Mouse (Mus musculus) limb, embryonic 12.5 days (tissue): ENCODE results near the gene Ksr1. TPM values are rescaled to one million over a fixed set of nuclear protein-coding genes. Genes with fewer than 3 reads are reported as not detected.
"Not testable (repeated sequence)": the region's sequence is repeated elsewhere in the genome, so short reads cannot be mapped to it uniquely, and the experiment has no call there.

ENCODE experiments used
- ATAC-seq: fragments of 200-750 bp; cut with Nextera tagmentation; 2 replicates; pipeline ENCODE4 v1.8.0; 2017; ENCODE audit warnings: low read depth, moderate TSS enrichment; ENCODE audit not compliant: insufficient number of reproducible peaks, insufficient read depth, low FRiP score, low TSS enrichment
- H3K27ac ChIP-seq: fragments of 300-500 bp; sonication (generic); 2 replicates; pipeline ENCODE4 v1.5.1; 2016; ENCODE audit warnings: mild to moderate bottlenecking, moderate library complexity
- H3K27me3 ChIP-seq: fragments of 300-500 bp; sonication (generic); 2 replicates; pipeline ENCODE4 v1.6.1; 2016; ENCODE audit warnings: mild to moderate bottlenecking, moderate library complexity
- H3K36me3 ChIP-seq: fragments of 300-500 bp; sonication (generic); 2 replicates; pipeline ENCODE4 v1.6.1; 2016; ENCODE audit warnings: mild to moderate bottlenecking, moderate library complexity
- H3K4me1 ChIP-seq: fragments of 300-500 bp; sonication (generic); replicated peaks from 2 replicates; pipeline ENCODE4 v1.6.1; 2016
- H3K4me2 ChIP-seq: fragments of 300-500 bp; sonication (generic); 2 replicates; pipeline ENCODE4 v1.6.1; 2016; ENCODE audit warnings: mild to moderate bottlenecking, moderate library complexity
- H3K4me3 ChIP-seq: fragments of 300-500 bp; sonication (generic); replicated peaks from 2 replicates; pipeline ENCODE4 v1.5.1; 2016; ENCODE audit warnings: mild to moderate bottlenecking
- H3K9ac ChIP-seq: fragments of 300-500 bp; sonication (generic); replicated peaks from 2 replicates; pipeline ENCODE4 v1.6.1; 2016; ENCODE audit warnings: mild to moderate bottlenecking, moderate library complexity
- H3K9me3 ChIP-seq: fragments of 300-500 bp; sonication (generic); 2 replicates; pipeline ENCODE4 v1.6.1; 2016; ENCODE audit warnings: mild to moderate bottlenecking, moderate library complexity
- WGBS: fragments of 180-500 bp; shearing (Covaris S2); methylation state at CpG from one replicate; pipeline ENCODE4 v1.1.7; 2016; 5-methylcytosine and 5-hydroxymethylcytosine counted together
- polyA plus RNA-seq: library from polyadenylated mRNA; unstranded; fragments of >200 nt; fragmentation: Nextera tagmentation; extraction: Ambion mirVana; gene quantifications from 2 replicates; pipeline ENCODE4 v1.2.1, GENCODE M21; 2016

Gene Ksr1
- polyA plus RNA-seq, 1 experiment from 2014 or later: 4.3 TPM

DNA sequence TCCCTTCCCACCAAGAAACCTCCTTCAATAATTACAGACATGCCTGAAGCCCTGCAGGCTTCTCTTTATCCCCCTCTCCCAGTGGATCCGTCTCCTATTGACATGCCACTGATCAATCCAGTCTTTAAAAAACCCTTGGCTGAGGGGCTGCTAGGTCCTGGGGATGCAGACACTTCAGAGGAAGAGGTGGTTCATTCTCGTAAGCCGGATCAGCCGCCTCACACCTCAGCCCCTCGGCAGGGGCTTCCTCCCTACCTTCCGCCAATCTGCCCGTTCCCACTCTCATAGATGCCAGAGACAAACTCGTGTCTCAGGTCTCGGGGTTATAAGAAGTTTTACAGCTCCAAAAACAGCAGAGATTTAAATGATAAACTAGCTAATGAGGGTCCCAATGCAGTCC lies 156.1 kb downstream of the Ksr1 start:
- no peak for ATAC-seq
- Histone ChIP-seq H3K9ac (no peak overlapping the region), H3K36me3 (no peaks in the 10 kb centered on the region), H3K27me3 (no peaks in the 10 kb centered on the region), H3K4me2 (no peak overlapping the region), H3K4me1 (no peaks in the 10 kb centered on the region), H3K4me3 (no peak overlapping the region), H3K9me3 (peaks cover 21% of the 10 kb centered on the region; the same call in 1 of the 2 replicates), H3K27ac (no peak overlapping the region)
- 91% methylated on average over 9 of the region's 9 CpGs for WGBS

DNA sequence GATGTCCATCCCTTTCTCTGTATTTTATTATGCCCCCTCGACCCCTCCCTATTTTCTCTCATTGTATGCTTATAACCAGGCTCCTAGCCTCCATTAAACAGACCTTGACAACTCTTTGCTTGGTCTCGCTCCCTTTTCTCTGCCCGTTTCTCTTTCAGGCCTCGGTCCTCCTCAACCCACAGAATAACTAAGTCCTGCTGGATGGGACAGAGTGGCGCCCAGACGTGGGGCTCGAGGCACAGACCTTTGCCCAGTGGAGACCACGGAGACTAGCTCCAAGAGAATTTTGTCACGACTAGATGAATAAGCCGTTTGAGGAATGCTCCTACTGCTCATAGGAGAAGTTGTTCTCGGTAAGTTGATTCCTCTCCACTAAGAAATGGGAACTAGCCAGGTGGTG lies 157.0 kb downstream of the Ksr1 start:
- not testable (repeated sequence) for H3K4me3 ChIP-seq, H3K36me3 ChIP-seq, H3K27me3 ChIP-seq, H3K4me1 ChIP-seq, H3K9ac ChIP-seq, H3K4me2 ChIP-seq, H3K27ac ChIP-seq, ATAC-seq
- peaks cover 21% of the 10 kb centered on the region; the same call in 1 of the 2 replicates for H3K9me3 ChIP-seq
- 92% methylated on average over 11 of the region's 11 CpGs for WGBS

DNA sequence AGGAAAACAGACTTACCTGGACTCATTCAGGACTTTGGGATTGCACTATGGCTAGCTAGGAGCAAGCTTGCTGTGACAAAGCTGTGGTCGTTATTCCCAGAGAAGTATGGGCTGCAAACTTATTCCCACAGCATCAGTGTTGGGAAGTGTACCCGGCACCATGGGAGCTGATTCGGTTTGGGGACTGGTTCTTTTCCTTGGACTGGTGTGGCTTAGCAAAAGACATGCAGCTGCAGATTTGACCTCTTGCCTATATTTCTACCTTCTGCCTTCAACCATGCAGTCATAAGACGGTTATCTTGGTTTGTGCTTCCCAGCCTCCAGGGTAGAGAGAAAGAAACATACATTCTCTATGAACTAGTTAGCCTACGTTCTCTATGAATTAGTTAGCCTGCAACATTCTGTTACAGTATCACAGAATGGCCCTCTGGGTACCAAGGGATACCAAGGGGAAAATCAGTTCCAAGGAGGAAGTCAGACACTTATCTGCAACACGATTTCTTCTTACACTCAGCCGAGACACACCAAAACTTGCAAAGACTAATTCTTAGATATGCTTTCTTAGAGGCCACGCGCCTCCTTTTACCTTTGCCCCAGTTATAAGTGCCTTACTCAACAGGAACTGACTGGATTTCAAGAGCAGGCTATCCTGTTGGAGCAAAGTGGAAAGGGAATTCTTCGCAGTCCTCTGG lies 159.8 kb downstream of the Ksr1 start:
- H3K36me3 ChIP-seq: no peaks in the 10 kb centered on the region
- H3K27me3 ChIP-seq: no peaks in the 10 kb centered on the region
- 0 out of 2 replicates have a peak, but pooled peaks cover 4% of the 10 kb centered on the region for H3K4me1 ChIP-seq
- ATAC-seq: no peak
- H3K4me2 ChIP-seq: no peak overlapping the region
- no peak overlapping the region for H3K4me3 ChIP-seq
- peaks cover 18% of the 10 kb centered on the region; the same call in 1 of the 2 replicates for H3K9me3 ChIP-seq
- H3K27ac ChIP-seq: no peak overlapping the region
- no peak overlapping the region for H3K9ac ChIP-seq
- 86% methylated on average over 10 of the region's 10 CpGs for WGBS

DNA sequence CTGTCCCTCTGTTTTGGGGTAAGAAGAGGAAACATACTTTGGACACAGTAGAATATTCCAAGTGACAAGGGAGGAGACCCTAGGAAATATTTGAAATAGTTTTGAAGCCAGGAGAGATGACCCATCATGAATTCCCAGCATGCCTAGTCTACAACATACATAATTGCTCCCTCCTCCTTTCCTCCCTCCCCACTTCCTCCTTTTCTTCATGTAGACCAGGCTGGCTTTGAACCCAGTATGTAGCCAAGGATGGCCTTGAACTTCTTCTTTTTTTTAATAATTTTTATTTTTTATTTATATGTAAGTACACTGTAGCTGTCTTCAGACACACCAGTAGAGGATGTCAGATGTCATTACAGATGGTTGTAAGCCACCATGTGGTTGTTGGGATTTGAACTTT lies 160.7 kb downstream of the Ksr1 start:
- 0 out of 2 replicates have a peak, but pooled peaks cover 4% of the 10 kb centered on the region for H3K4me1 ChIP-seq
- no peak overlapping the region for H3K4me2 ChIP-seq
- H3K9ac ChIP-seq: no peak overlapping the region
- no peak overlapping the region for H3K4me3 ChIP-seq
- H3K36me3 ChIP-seq: no peaks in the 10 kb centered on the region
- no peak overlapping the region for H3K27ac ChIP-seq
- no peak for ATAC-seq
- H3K27me3 ChIP-seq: no peaks in the 10 kb centered on the region
- H3K9me3 ChIP-seq: peaks cover 12% of the 10 kb centered on the region; the same call in 1 of the 2 replicates

- no peaks in the 10 kb centered on the region for H3K27me3 ChIP-seq
Observed at GRCm38 (mm10) chr11:78984483-78985177, 161.6 kb downstream of the Ksr1 start, which contains the start of gene Lgals9. Gene Lgals9, minus strand, starts transcription at chr11:78984946.

DNA sequence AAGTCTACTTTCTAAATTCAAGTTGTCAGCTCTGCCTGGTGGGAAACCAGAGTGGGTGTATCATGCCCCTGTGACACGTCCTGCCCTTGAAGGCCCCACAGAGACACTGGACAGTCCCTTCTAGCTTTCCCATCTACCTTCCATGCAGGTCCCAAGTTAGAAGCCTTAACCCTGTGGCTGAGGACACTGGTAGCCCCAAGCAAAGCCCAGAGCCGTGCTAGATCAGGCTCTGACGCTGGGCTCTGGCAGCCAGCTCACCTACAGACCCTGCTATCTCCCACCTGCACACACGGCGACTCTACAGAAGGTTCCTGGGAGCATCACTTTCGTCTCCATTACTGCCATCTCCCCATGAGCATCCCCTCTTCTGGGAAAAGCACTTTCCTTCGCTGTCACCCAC lies 162.7 kb downstream of the Ksr1 start:
- no peak for ATAC-seq
- H3K9me3 ChIP-seq: no peaks in the 10 kb centered on the region
- no peak overlapping the region for H3K4me3 ChIP-seq
- H3K4me2 ChIP-seq: no peak overlapping the region
- no peak overlapping the region for H3K27ac ChIP-seq
- no peak overlapping the region for H3K9ac ChIP-seq
- 87% methylated on average over 7 of the region's 7 CpGs for WGBS
- no peaks in the 10 kb centered on the region for H3K36me3 ChIP-seq
- H3K4me1 ChIP-seq: 0 out of 2 replicates have a peak, but pooled peaks cover 4% of the 10 kb centered on the region
- no peaks in the 10 kb centered on the region for H3K27me3 ChIP-seq

More at GRCm38 (mm10) chr11:78984483-78985177, 161.6 kb downstream of the Ksr1 start, which contains the start of gene Lgals9:
- ATAC-seq: no peak
- Histone ChIP-seq H3K9ac (no peak within 1 kb of the TSS), H3K36me3 (no peaks in the 10 kb centered on the region), H3K27ac (no peak within 1 kb of the TSS), H3K9me3 (peaks cover 4% of the 10 kb centered on the region; the same call in 1 of the 2 replicates), H3K4me3 (no peak within 1 kb of the TSS), H3K4me1 (0 out of 2 replicates have a peak, but pooled peaks cover 4% of the 10 kb centered on the region), H3K4me2 (no peak within 1 kb of the TSS)
- 71% methylated on average over 10 of the region's 10 CpGs for WGBS

DNA sequence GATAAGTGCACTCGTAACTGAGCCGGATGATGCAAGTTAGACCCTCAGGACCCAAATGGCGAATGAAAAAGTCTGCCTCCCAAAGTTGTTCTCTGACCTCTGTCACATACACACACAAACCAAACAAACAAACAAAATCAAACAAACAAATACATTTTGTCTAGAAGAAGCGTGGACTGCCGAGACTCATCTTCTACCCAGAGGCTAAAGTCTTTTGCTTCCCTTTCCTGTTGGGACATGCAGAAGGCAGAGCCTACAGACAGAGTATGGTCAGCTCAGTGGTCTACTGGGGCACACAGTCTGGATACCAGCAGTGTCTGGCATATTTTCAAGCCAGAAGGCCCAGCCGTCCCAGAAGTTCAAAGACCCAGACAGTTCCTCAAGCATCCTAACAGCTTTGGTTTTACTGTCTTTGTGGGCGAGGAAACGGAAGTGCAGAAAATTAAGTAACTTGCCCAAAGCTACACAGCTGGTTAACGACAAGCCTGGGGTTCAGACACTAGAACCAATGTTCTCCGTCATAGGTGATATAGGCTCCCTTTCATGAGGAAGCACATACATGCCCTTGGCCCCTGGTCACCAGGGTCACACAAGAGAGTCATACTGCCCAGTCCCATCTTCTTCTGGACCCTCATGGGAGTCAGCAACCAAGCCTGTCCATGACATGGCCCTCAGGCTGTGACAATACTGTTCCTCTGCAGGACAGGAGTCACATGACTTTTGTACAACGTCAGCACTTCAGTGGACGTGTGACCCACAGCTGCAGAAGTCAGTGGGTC lies 163.5 kb downstream of the Ksr1 start:
- WGBS: 71% methylated on average over 12 of the region's 12 CpGs
- Histone ChIP-seq H3K9ac (no peak overlapping the region), H3K9me3 (no peaks in the 10 kb centered on the region), H3K36me3 (no peaks in the 10 kb centered on the region), H3K27me3 (no peaks in the 10 kb centered on the region), H3K4me1 (0 out of 2 replicates have a peak, but pooled peaks cover 4% of the 10 kb centered on the region), H3K4me2 (no peak overlapping the region), H3K27ac (no peak overlapping the region), H3K4me3 (no peak overlapping the region)
- no peak for ATAC-seq

- Histone ChIP-seq H3K9me3 (no peaks in the 10 kb centered on the region), H3K4me2 (no peak overlapping the region), H3K9ac (no peak overlapping the region), H3K27me3 (no peaks in the 10 kb centered on the region), H3K4me3 (no peak overlapping the region), H3K27ac (no peak overlapping the region), H3K4me1 (0 out of 2 replicates have a peak, but pooled peaks cover 4% of the 10 kb centered on the region), H3K36me3 (no peaks in the 10 kb centered on the region)
- 89% methylated on average over 2 of the region's 2 CpGs for WGBS
- no peak for ATAC-seq
Observed at GRCm38 (mm10) chr11:78982042-78982441, 164.2 kb downstream of the Ksr1 start.

GRCm38 (mm10) chr11:78980083-78980634 lies 166.0 kb downstream of the Ksr1 start:
- 0 out of 2 replicates have a peak, but pooled peaks cover 4% of the 10 kb centered on the region for H3K4me1 ChIP-seq
- H3K4me2 ChIP-seq: no peak overlapping the region
- no peak overlapping the region for H3K9ac ChIP-seq
- H3K36me3 ChIP-seq: no peaks in the 10 kb centered on the region
- no peaks in the 10 kb centered on the region for H3K27me3 ChIP-seq
- no peak overlapping the region for H3K4me3 ChIP-seq
- WGBS: 73% methylated on average over 4 of the region's 4 CpGs
- H3K9me3 ChIP-seq: no peaks in the 10 kb centered on the region
- no peak overlapping the region for H3K27ac ChIP-seq
- no peak for ATAC-seq

DNA sequence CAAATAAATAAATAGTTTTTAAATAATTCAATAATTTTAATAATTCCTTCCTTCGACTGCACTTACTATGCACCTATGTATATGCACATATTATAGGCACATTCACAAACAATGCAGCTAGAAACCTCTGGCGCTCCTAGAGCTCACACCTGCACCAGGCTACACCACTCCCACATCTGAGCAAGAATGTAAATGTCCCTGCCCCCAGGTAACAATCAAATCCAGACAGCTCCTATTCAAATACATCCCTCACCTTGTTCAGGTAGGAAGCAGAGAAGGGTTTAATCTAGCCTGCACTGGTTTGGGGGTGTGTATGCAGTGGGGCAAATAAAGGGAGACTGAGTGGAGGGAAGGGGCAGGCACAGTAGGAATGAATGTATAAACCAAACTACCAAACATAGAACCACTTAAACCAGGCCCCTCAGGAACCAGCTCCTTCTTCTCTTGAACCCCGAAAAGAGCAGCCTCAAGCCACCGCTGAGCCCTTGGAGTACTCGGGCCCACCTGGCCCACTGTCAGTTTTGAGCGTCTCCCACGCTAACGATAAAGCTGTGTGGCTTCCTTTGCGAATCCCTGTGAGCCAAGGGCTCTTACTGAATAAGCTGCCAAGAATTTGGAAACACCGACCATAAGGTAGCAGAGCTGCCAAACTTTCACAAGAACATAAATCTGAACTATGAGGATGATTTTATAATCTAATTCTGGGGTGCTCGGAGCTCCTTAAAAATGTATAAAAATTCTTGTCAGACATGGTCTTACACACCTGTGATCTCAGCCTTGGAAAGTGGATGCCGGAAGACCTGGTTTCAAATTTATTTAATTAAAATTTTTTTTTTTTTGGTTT lies 167.8 kb downstream of the Ksr1 start:
- H3K9ac ChIP-seq: no peak overlapping the region
- WGBS: 85% methylated on average over 12 of the region's 12 CpGs
- no peak overlapping the region for H3K27ac ChIP-seq
- no peaks in the 10 kb centered on the region for H3K27me3 ChIP-seq
- H3K4me2 ChIP-seq: no peak overlapping the region
- no peaks in the 10 kb centered on the region for H3K36me3 ChIP-seq
- ATAC-seq: no peak
- peaks cover 8% of the 10 kb centered on the region; the same call in 1 of the 2 replicates for H3K4me1 ChIP-seq
- H3K9me3 ChIP-seq: no peaks in the 10 kb centered on the region
- no peak overlapping the region for H3K4me3 ChIP-seq
